Mouse (Mus musculus) heart, embryonic 11.5 days (tissue): ENCODE data around the gene Eln. TPM values are rescaled to one million over a fixed set of nuclear protein-coding genes. Genes with fewer than 3 reads are reported as not detected.

Source experiments
- ATAC-seq: fragments of 200-750 bp; cut with Nextera tagmentation; replicated peaks from 2 replicates; pipeline ENCODE4 v1.8.0; 2017; ENCODE audit warnings: moderate library complexity; ENCODE audit not compliant: insufficient number of reproducible peaks, low FRiP score, low TSS enrichment
- H3K27ac ChIP-seq: fragments of 300-500 bp; sonication (generic); 2 replicates; pipeline ENCODE4 v1.5.1; 2014; ENCODE audit warnings: mild to moderate bottlenecking, low read depth, low read length
- H3K27me3 ChIP-seq: fragments of 300-500 bp; sonication (generic); 2 replicates; pipeline ENCODE4 v1.6.1; 2014; ENCODE audit warnings: mild to moderate bottlenecking, low read length, mixed read lengths; ENCODE audit not compliant: control insufficient read depth, insufficient read depth
- H3K36me3 ChIP-seq: fragments of 300-500 bp; sonication (generic); 2 replicates; pipeline ENCODE4 v1.6.1; 2014; ENCODE audit warnings: mild to moderate bottlenecking, low read length, moderate library complexity, mixed read lengths; ENCODE audit not compliant: control insufficient read depth, insufficient read depth
- H3K4me1 ChIP-seq: fragments of 300-500 bp; sonication (generic); 2 replicates; pipeline ENCODE4 v1.6.1; 2014; ENCODE audit warnings: low read length; ENCODE audit not compliant: control insufficient read depth, insufficient read depth
- H3K4me2 ChIP-seq: fragments of 300-500 bp; sonication (generic); 2 replicates; pipeline ENCODE4 v1.6.1; 2014; ENCODE audit warnings: mild to moderate bottlenecking, moderate library complexity
- H3K4me3 ChIP-seq: fragments of 300-500 bp; sonication (generic); 2 replicates; pipeline ENCODE4 v1.5.1; 2014; ENCODE audit warnings: low read depth, low read length
- H3K9ac ChIP-seq: fragments of 300-500 bp; sonication (generic); 2 replicates; pipeline ENCODE4 v1.6.1; 2014; ENCODE audit warnings: mild to moderate bottlenecking, low read depth, low read length, moderate library complexity
- H3K9me3 ChIP-seq: fragments of 300-500 bp; sonication (generic); replicated peaks from 2 replicates; pipeline ENCODE4 v1.6.1; 2016; ENCODE audit warnings: low read length; ENCODE audit not compliant: control insufficient read depth
- WGBS: fragments of 180-500 bp; shearing (Covaris S2); extraction: QIAGEN DNeasy Blood & Tissue Kit; methylation state at CpG from one replicate; pipeline ENCODE4 v1.1.7; 2014; ENCODE audit not compliant: insufficient replicate concordance; 5-methylcytosine and 5-hydroxymethylcytosine counted together
- polyA plus RNA-seq: library from polyadenylated mRNA; unstranded; fragments of >200 nt; fragmentation: Nextera tagmentation; extraction: Ambion mirVana; gene quantifications from 2 replicates; pipeline ENCODE4 v1.2.1, GENCODE M21; 2014

The Eln gene
- polyA plus RNA-seq, 1 experiment from 2014 or later, result 24.3 TPM

DNA sequence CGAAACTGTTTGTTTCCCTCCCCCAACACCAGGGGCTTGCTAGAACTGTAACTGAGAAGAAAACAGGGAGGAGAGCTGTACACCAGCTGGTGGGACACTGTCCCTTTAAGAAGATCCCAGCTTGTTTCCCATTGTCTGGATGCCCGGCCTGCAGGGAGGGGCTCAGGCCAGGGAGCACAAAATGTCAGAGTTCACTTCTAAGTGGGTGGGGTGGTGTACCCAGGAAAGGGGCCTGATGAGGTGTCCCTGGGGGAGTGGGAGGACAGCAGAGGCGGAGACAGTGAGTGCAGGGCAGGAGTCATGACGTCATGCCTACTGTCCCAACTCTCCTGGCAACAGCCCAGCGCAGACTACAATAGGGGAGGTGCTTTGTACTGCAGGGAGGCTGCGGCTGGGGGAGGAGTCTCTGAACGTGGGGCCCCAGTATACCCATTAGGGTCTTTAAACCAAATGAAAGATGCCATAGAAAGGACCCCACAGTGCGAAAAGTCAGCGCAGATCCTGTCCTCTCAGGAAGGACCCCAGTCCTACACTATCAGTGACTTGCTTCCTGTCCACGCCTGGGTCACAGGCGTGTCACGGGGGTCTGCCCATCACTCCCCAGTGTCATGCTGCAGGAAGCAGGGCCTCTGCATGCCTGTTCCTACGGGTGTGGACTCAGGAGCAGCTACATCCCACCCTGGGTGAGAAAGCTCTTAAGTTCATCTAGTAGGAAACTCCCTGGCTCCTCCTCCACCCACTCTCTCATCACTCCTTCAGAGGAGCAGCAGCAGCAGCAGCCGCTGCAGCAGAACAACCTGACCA, 71.0 kb downstream of the Eln start:
- peak overlapping the region; percentile 76 for H3K27ac ChIP-seq
- peak overlapping the region; percentile 30 for H3K4me3 ChIP-seq
- H3K9ac ChIP-seq, result peak overlapping the region; percentile 64
- ATAC-seq, result peak; percentile 84
- H3K36me3 ChIP-seq, result peaks cover 4% of the 10 kb centered on the region; the same call in 1 of the 2 replicates
- peak overlapping the region; percentile 79 for H3K4me2 ChIP-seq
- H3K4me1 ChIP-seq, result peaks cover 42% of the 10 kb centered on the region
- no peaks in the 10 kb centered on the region for H3K9me3 ChIP-seq
- H3K27me3 ChIP-seq, result no peaks in the 10 kb centered on the region
- WGBS, result 3% methylated on average over 14 of the region's 14 CpGs

GRCm38 (mm10) chr5:134674977-134675376, 72.1 kb downstream of the Eln start:
- Histone ChIP-seq H3K4me2 (no peak overlapping the region), H3K36me3 (peaks cover 6% of the 10 kb centered on the region; the same call in 1 of the 2 replicates), H3K9me3 (no peaks in the 10 kb centered on the region), H3K4me3 (no peak overlapping the region), H3K27ac (peak overlapping the region; percentile 76; the same call in 1 of the 2 replicates), H3K9ac (no peak overlapping the region), H3K27me3 (no peaks in the 10 kb centered on the region), H3K4me1 (peaks cover 30% of the 10 kb centered on the region)
- ATAC-seq, result no peak
- WGBS, result 53% methylated on average over 5 of the region's 5 CpGs

- Histone ChIP-seq H3K9ac (no peak overlapping the region), H3K27me3 (no peaks in the 10 kb centered on the region), H3K27ac (no peak overlapping the region), H3K4me3 (no peak overlapping the region), H3K4me1 (peaks cover 19% of the 10 kb centered on the region), H3K4me2 (no peak overlapping the region), H3K36me3 (peaks cover 10% of the 10 kb centered on the region; the same call in 1 of the 2 replicates), H3K9me3 (no peaks in the 10 kb centered on the region)
- 83% methylated on average over 6 of the region's 6 CpGs for WGBS
- no peak for ATAC-seq
Measured at GRCm38 (mm10) chr5:134672611-134673010, 74.5 kb downstream of the Eln start.

DNA sequence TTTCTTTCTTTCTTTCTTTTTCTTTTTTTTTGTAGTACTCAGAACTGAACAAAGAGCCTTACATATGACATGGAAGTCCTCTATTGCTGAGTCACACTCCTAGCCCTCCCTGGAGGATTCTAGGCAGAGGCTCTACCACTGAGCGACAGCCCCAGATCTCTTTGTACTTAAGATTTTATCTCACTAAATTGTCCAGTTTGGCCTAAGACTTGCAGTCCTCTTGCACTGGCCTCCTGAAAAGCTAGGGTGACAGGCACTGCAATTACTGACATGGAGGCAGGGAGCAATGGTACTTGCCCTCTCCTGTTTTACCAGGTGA, 75.0 kb downstream of the Eln start:
- ATAC-seq, result no peak
- Histone ChIP-seq H3K27ac (no peak overlapping the region), H3K4me3 (no peak overlapping the region), H3K9ac (no peak overlapping the region), H3K4me1 (peaks cover 19% of the 10 kb centered on the region), H3K36me3 (peaks cover 10% of the 10 kb centered on the region; the same call in 1 of the 2 replicates), H3K9me3 (no peaks in the 10 kb centered on the region), H3K27me3 (no peaks in the 10 kb centered on the region), H3K4me2 (no peak overlapping the region)
- WGBS, result 83% methylated on average over 1 of the region's 1 CpGs

DNA sequence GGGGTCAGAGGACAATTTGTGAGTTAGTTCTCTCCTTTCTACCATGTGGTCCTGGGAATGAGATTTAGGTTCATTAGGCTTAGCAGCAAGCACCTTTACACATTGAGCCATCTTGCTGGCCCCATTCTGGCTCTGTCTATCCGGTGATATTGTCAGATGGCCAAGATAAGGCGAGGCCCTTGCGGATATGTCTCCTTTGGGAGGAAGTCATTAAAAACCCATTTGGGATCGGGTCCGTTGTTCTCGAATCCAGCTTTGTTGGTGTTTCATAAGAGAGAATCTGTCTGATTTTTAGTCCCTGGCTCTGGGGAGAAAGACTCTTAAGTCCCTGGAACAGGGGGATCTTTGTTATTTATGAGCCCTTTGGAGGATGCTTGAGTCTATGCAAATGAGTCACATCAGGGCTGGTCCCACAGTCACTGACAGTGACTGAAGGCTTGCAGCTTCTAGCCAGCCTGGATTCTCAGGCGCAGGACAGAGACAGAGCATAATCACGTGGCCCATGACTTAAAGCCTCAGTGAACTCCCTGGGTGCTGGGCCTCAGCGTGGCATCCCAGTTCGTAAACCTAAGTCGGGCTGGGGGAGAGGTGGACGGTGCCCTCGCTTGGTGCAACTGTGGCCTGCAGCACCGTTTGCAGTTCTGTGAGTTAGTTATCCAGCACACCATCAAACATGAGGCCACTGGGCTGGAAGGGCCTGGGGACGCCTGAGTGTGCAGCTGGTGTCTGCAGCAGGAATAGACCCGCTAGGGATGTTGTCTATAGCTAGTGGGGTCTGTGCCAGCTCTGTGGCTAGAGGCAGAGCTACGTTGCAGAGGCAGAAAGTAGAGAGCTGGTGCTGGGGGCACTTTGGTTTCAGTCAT, 75.6 kb downstream of the Eln start:
- no peak for ATAC-seq
- H3K36me3 ChIP-seq, result peaks cover 10% of the 10 kb centered on the region; the same call in 1 of the 2 replicates
- no peak overlapping the region for H3K4me3 ChIP-seq
- H3K4me1 ChIP-seq, result peaks cover 15% of the 10 kb centered on the region
- 80% methylated on average over 17 of the region's 17 CpGs for WGBS
- H3K27me3 ChIP-seq, result no peaks in the 10 kb centered on the region
- no peaks in the 10 kb centered on the region for H3K9me3 ChIP-seq
- H3K9ac ChIP-seq, result no peak overlapping the region
- H3K4me2 ChIP-seq, result no peak overlapping the region
- H3K27ac ChIP-seq, result no peak overlapping the region

- Histone ChIP-seq H3K4me2 (no peak overlapping the region), H3K4me1 (no peaks in the 10 kb centered on the region), H3K9ac (no peak overlapping the region), H3K27ac (no peak overlapping the region), H3K4me3 (no peak overlapping the region), H3K9me3 (no peaks in the 10 kb centered on the region), H3K36me3 (peaks cover 10% of the 10 kb centered on the region), H3K27me3 (no peaks in the 10 kb centered on the region)
- ATAC-seq, result no peak
- WGBS, result 70% methylated on average over 20 of the region's 20 CpGs
Measured at GRCm38 (mm10) chr5:134669001-134669708, 78.0 kb downstream of the Eln start.

GRCm38 (mm10) chr5:134668495-134668894, 78.6 kb downstream of the Eln start:
- WGBS, result 34% methylated on average over 8 of the region's 8 CpGs
- 0 out of 2 replicates have a peak, but pooled peaks have one; percentile 24 for ATAC-seq
- Histone ChIP-seq H3K4me3 (no peak overlapping the region), H3K9me3 (no peaks in the 10 kb centered on the region), H3K9ac (no peak overlapping the region), H3K36me3 (peaks cover 10% of the 10 kb centered on the region), H3K27ac (no peak overlapping the region), H3K4me1 (no peaks in the 10 kb centered on the region), H3K4me2 (no peak overlapping the region), H3K27me3 (no peaks in the 10 kb centered on the region)

GRCm38 (mm10) chr5:134656708-134657107, 90.4 kb downstream of the Eln start:
- ATAC-seq, result no peak
- Histone ChIP-seq H3K4me2 (no peak overlapping the region), H3K9ac (no peak overlapping the region), H3K9me3 (no peaks in the 10 kb centered on the region), H3K36me3 (no peaks in the 10 kb centered on the region; the same call in 1 of the 2 replicates), H3K4me3 (no peak overlapping the region), H3K4me1 (no peaks in the 10 kb centered on the region), H3K27ac (no peak overlapping the region), H3K27me3 (no peaks in the 10 kb centered on the region)
- 74% methylated on average over 4 of the region's 4 CpGs for WGBS
